Mouse (Mus musculus) heart, adult 2 months (tissue): ENCODE results near the gene Sds.

Experiments
- CTCF ChIP-seq: fragments of 200-600 bp; IDR thresholded peaks from 2 replicates; pipeline ENCODE4 v1.8.1; 2022; ENCODE audit warnings: antibody characterized with exemption, mild to moderate bottlenecking, moderate library complexity
- POLR2A ChIP-seq: fragments of 200-500 bp; IDR thresholded peaks from 2 replicates; pipeline ENCODE4 v1.6.1; 2011; ENCODE audit warnings: mild to moderate bottlenecking, low read depth, low read length, control low read depth; ENCODE audit not compliant: insufficient read depth

DNA sequence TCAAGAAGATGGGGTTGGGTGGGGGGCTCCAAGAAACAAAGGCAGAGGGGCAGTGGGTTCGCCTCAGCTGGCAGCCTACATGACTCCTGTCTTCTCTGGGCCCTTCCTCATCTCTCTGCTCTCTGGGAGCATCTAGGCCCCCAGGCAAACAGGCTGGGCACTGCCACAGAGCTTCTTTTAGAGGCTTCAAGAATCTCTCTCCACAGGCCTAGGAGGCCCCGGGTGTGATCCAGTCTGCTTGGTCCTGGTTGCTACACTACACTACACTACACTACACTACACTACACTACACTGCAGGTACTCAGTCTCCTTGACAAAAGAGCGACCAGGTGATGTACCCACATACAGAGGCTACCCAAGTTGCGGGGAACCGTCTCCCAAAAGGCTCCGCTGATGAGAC lies 46.6 kb upstream of the Sds start:
- TF ChIP-seq POLR2A (no peak), CTCF (no peak)
